Mouse (Mus musculus): ENCODE measurements around the gene Cadps2.

GRCm38 (mm10) chr6:23245545-23246011 is 593.6 kb downstream of the Cadps2 start:
- TF ChIP-seq EP300 (IDR thresholded peaks at IDR 0.05; ENCODE audit: low read depth) (no peak), CTCF (IDR thresholded peaks at IDR 0.05; ENCODE audit: low read depth) (no peak)
